In genomic region chr2:153607870-153608515, GRCm38 (mm10) we compare ENCODE assay signal across 8 mouse cellular contexts. TPM values are rescaled to one million over a fixed set of nuclear protein-coding genes. Genes with fewer than 3 reads are reported as not detected.
DNase-seq lines count a peak whose midpoint lies in the region; ATAC-seq and TF ChIP-seq lines count a peak whose summit lies in the region.

No protein-coding gene starts in this region.

- peak overlapping the region; percentile 55; the same call in 1 of the 2 replicates for H3K4me3 ChIP-seq in G1E (ENCODE audit: low read depth, low read length)

- H3K27me3 ChIP-seq in G1E (ENCODE audit: insufficient read depth, low read length) = no peaks in the 10 kb centered on the region; the same call in 1 of the 2 replicates

- DNase-seq in heart, adult 18-20 months = peak; percentile 70 to 82
- DNase-seq in heart, postnatal 4 days = no peak
- DNase-seq in G1E (ENCODE audit: low spot score) = peak; percentile 59
- DNase-seq in cerebellum, postnatal 10 days = peak; percentile 95 to 97
- peak; percentile 52 to 66 for DNase-seq in heart, postnatal 10 days
- peak; percentile 11 to 36 for DNase-seq in lung, postnatal 4 days
- no peak for DNase-seq in embryo, embryonic 11 days
- DNase-seq in right cerebral cortex, adult 18-20 months = no peak

- peak; percentile 58 for ATAC-seq in G1E (ENCODE audit: extremely low read depth, insufficient number of reproducible peaks, low FRiP score, poor library complexity, severe bottlenecking)

- TF ChIP-seq CTCF in G1E (IDR thresholded peaks at IDR 0.05; ENCODE audit: low read depth, low read length) = no peak

- H3K4me1 ChIP-seq in G1E (ENCODE audit: insufficient read depth, low read depth, low read length) = peaks cover 87% of the 10 kb centered on the region

- no peaks in the 10 kb centered on the region for H3K9me3 ChIP-seq in G1E (replicated peaks)

- no peaks in the 10 kb centered on the region for H3K36me3 ChIP-seq in G1E (replicated peaks)

- intact Hi-C loops in heart, postnatal 10 days (cut with DNase I) = no loop called here

RNA-seq across cellular contexts. Expression of gene Commd7, which starts 24.6 kb away (rescaled TPM):
- 10 to 100 TPM; 15.3 to 15.8 TPM for total RNA-seq in heart, adult 18-20 months (2021)
- total RNA-seq in heart, postnatal 4 days (2021) = 10 to 100 TPM; 21.7 to 25.9 TPM
- 19.1 and 20.9 TPM in 2 replicates for total RNA-seq in G1E (2014; fragmentation: Nextera tagmentation)
- total RNA-seq in G1E (2017) = 30.9 and 34.7 TPM in 2 replicates
- 26.5 and 29.7 TPM in 2 replicates for polyA plus RNA-seq in G1E (2012)
- total RNA-seq in heart, postnatal 10 days (2021) = 10 to 100 TPM; 20.1 to 24.2 TPM

RNA-seq across cellular contexts. Expression of gene Dnmt3b, which starts 41.3 kb away (rescaled TPM):
- total RNA-seq in heart, adult 18-20 months (2021) = 1 to 10 TPM in 1 of 2 experiments, under 1 TPM in 1; 0.57 to 1.1 TPM
- total RNA-seq in heart, postnatal 4 days (2021) = 1 to 10 TPM; 3.0 to 3.5 TPM
- total RNA-seq in G1E (2014; fragmentation: Nextera tagmentation) (17.5 and 18.9 TPM in 2 replicates), G1E (2017) (10.3 and 11.2 TPM in 2 replicates)
- 27.9 and 32.5 TPM in 2 replicates for polyA plus RNA-seq in G1E (2012)
- total RNA-seq in heart, postnatal 10 days (2021) = 1 to 10 TPM; 2.4 to 2.6 TPM

Comparison
In these comparisons a context has a peak if more than half of its experiments do, and no peak if none do; other contexts are left out.
1. DNase-seq: peak in heart, adult 18-20 months (2 of 2), G1E (single experiment), cerebellum, postnatal 10 days (2 of 2), heart, postnatal 10 days (2 of 2) and lung, postnatal 4 days (2 of 2); none in heart, postnatal 4 days (single experiment), embryo, embryonic 11 days (single experiment) and right cerebral cortex, adult 18-20 months (single experiment).